Mouse (Mus musculus): ENCODE measurements around the gene Klhl1. TPM values are rescaled to one million over a fixed set of nuclear protein-coding genes. Genes with fewer than 3 reads are reported as not detected.

Klhl1 gene
- polyA plus RNA-seq (2012), result 0.01 TPM in 1 of 2 replicates, not detected in the other

GRCm38 (mm10) chr14:96518954-96519682 lies at the start of gene Klhl1:
Gene Klhl1 (minus strand): TSS chr14:96519102.

